Mouse (Mus musculus) kidney, postnatal 0 days (tissue): ENCODE results near the gene Gm42957. TPM values are rescaled to one million over a fixed set of nuclear protein-coding genes. Genes with fewer than 3 reads are reported as not detected.
A peak's percentile ranks its signal among the peaks of the same experiment; 100 is the strongest.

Experiments used
- ATAC-seq: fragments of 200-750 bp; cut with Nextera tagmentation; replicated peaks from 2 replicates; pipeline ENCODE4 v1.8.0; 2017; ENCODE audit warnings: low read depth, moderate number of reproducible peaks, moderate TSS enrichment, moderate library complexity; ENCODE audit not compliant: low FRiP score
- DNase-seq: peaks from one replicate; pipeline ENCODE4 v3.0.0-alpha.2; 2016; ENCODE audit warnings: low spot score
- H3K27ac ChIP-seq: fragments of 300-500 bp; sonication (generic); 2 replicates; pipeline ENCODE4 v1.5.1; 2014; ENCODE audit warnings: mild to moderate bottlenecking
- H3K27me3 ChIP-seq: fragments of 300-500 bp; sonication (generic); 2 replicates; pipeline ENCODE4 v1.6.1; 2014; ENCODE audit warnings: low read length, mixed read lengths; ENCODE audit not compliant: insufficient read depth
- H3K36me3 ChIP-seq: fragments of 300-500 bp; sonication (generic); 2 replicates; pipeline ENCODE4 v1.6.1; 2014; ENCODE audit warnings: low read length, mixed read lengths; ENCODE audit not compliant: insufficient read depth
- H3K4me1 ChIP-seq: fragments of 300-500 bp; sonication (generic); replicated peaks from 2 replicates; pipeline ENCODE4 v1.6.1; 2014; ENCODE audit warnings: antibody characterized with exemption, low read length, mixed read lengths; ENCODE audit not compliant: insufficient read depth
- H3K4me2 ChIP-seq: fragments of 300-500 bp; sonication (generic); 2 replicates; pipeline ENCODE4 v1.6.1; 2014; ENCODE audit warnings: mild to moderate bottlenecking, low read length, moderate library complexity, mixed read lengths
- H3K4me3 ChIP-seq: fragments of 300-500 bp; sonication (generic); replicated peaks from 2 replicates; pipeline ENCODE4 v1.5.1; 2014; ENCODE audit warnings: low read depth, low read length
- H3K9ac ChIP-seq: fragments of 300-500 bp; sonication (generic); 2 replicates; pipeline ENCODE4 v1.6.1; 2014; ENCODE audit warnings: low read depth, low read length
- H3K9me3 ChIP-seq: fragments of 300-500 bp; sonication (generic); replicated peaks from 2 replicates; pipeline ENCODE4 v1.6.1; 2016; ENCODE audit warnings: low read length, inconsistent platforms, mixed read lengths
- CTCF ChIP-seq: IDR thresholded peaks from 2 replicates; pipeline ENCODE4 v1.5.1; 2016; ENCODE audit warnings: antibody characterized with exemption, low read depth, mild to moderate bottlenecking, moderate library complexity
- WGBS: fragments of 180-500 bp; shearing (Covaris S2); extraction: QIAGEN DNeasy Blood & Tissue Kit; methylation state at CpG from one replicate; pipeline ENCODE4 v1.1.7; 2014; 5-methylcytosine and 5-hydroxymethylcytosine counted together
- polyA plus RNA-seq: library from polyadenylated mRNA; unstranded; fragments of >200 nt; fragmentation: Nextera tagmentation; extraction: Ambion mirVana; gene quantifications from 2 replicates; pipeline ENCODE4 v1.2.1, GENCODE M21; 2015

Gene Gm42957
- polyA plus RNA-seq = 0.06 TPM in 1 of 2 replicates, not detected in the other

DNA sequence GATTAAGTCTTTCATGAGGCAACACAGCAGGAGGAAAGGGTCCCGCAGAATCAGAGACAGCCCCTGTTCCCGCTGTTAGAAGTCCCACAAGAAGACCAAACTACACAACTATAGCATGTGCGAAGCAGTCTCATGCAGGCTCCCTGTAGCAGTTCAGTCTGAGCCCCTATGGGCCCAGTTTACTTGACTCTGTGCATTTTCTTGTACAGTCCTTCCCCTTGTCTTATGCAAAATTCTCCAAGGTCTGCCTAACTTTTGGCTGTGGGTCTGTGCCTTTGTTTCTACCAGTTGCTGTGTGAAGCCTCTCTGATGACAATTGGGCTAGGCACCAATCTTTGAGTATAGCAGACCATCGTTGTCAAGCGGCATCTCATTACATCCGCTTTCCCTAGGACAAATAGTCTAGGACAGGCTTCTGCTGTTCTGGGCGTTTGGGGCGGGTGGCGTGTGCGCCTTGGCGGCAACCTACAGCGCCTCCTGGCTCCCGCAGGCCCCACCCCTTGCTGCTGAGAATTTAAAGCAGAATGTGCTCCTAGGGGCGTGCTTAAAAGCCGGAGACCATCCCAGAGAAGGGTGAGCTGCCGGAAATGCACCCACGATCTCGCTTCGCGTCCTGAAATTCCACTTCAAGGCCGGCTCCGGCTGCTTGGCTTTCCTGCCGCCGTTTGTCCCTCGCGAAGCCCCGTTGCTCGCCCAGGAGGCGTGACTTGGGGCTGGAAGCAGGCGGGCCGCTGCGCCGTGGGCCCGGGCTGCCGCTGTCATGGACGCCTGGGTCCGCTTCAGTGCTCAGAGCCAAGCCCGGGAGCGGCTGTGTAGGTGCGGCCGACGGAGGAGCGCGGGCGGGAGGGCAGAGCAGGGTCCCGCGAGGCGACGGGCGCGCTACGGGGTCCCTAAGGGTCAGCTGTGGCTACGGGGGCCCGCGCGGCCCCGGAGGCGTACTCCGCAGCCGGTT is at the start of gene Gm42957, which contains the start of gene Pex11b:
Gene Gm42957, plus strand, starts transcription at position 547 of the 952 bp plus-strand sequence.
Gene Pex11b, plus strand, starts transcription at position 449 of the 952 bp plus-strand sequence.
- H3K36me3 ChIP-seq = peaks cover 17% of the 10 kb centered on the region
- DNase-seq = peak; percentile 96
- H3K9me3 ChIP-seq = no peaks in the 10 kb centered on the region
- no peaks in the 10 kb centered on the region for H3K27me3 ChIP-seq
- H3K4me1 ChIP-seq = peaks cover 7% of the 10 kb centered on the region
- peak within 1 kb of the TSS; percentile 93 for H3K9ac ChIP-seq
- peak; percentile 70 for TF ChIP-seq CTCF
- WGBS = 2% methylated on average over 60 of the region's 60 CpGs
- H3K4me3 ChIP-seq = peak within 1 kb of the TSS; percentile 85
- peak within 1 kb of the TSS; percentile 88 for H3K4me2 ChIP-seq
- peak; percentile 89 for ATAC-seq
- H3K27ac ChIP-seq = peak within 1 kb of the TSS; percentile 85

DNA sequence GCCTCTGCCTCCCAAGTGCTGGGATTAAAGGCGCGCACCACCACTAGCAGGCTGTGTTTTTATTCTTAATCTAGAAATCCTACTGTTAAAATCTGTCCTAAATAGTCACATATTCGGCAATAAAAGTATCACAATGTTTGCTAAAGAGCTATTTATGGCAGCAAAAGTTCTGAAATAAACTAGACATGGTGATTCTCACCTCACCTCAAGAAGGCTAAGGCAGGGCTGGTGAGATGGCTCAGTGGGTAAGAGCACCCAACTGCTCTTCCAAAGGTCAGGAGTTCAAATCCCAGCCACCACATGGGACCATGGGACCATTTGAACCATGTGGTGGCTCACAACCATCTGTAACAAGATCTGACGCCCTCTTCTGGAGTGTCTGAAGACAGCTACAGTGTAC is 44.6 kb upstream of the Gm42957 start:
- Histone ChIP-seq H3K36me3 (no peaks in the 10 kb centered on the region), H3K4me2 (no peak overlapping the region), H3K9ac (no peak overlapping the region), H3K27me3 (0 out of 2 replicates have a peak, but pooled peaks cover 2% of the 10 kb centered on the region), H3K4me1 (no peaks in the 10 kb centered on the region), H3K27ac (no peak overlapping the region), H3K4me3 (no peak overlapping the region), H3K9me3 (no peaks in the 10 kb centered on the region)
- no peak for TF ChIP-seq CTCF
- WGBS = 82% methylated on average over 4 of the region's 4 CpGs
- no peak for ATAC-seq
- no peak for DNase-seq

DNA sequence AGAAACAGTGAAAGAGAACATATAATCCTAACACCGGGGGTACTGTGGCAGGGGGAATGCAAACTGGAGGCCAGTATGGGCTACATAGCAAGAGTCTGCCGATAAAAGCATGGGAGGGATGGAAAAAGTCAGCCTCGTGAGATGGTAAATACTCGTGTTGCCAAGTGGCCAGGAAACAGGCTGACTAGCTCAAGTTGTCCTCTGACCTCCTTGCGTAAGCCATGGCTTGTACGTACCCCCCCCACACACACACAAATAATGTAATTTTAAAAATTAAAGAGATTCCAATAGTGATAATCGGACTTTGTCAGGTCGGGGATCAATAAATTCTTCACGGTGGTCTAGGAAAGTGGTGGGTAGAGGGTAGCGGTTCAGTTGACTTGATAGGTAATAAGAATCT is 41.9 kb upstream of the Gm42957 start:
- no peak overlapping the region for H3K27ac ChIP-seq
- H3K9me3 ChIP-seq = no peaks in the 10 kb centered on the region
- peak overlapping the region; percentile 77 for H3K9ac ChIP-seq
- H3K4me3 ChIP-seq = peak overlapping the region; percentile 76
- TF ChIP-seq CTCF = no peak
- DNase-seq (peak; percentile 60), ATAC-seq (no peak)
- no peaks in the 10 kb centered on the region for H3K36me3 ChIP-seq
- peak overlapping the region; percentile 75 for H3K4me2 ChIP-seq
- 0 out of 2 replicates have a peak, but pooled peaks cover 5% of the 10 kb centered on the region for H3K27me3 ChIP-seq
- peaks cover 19% of the 10 kb centered on the region for H3K4me1 ChIP-seq
- 1% methylated on average over 10 of the region's 10 CpGs for WGBS

DNA sequence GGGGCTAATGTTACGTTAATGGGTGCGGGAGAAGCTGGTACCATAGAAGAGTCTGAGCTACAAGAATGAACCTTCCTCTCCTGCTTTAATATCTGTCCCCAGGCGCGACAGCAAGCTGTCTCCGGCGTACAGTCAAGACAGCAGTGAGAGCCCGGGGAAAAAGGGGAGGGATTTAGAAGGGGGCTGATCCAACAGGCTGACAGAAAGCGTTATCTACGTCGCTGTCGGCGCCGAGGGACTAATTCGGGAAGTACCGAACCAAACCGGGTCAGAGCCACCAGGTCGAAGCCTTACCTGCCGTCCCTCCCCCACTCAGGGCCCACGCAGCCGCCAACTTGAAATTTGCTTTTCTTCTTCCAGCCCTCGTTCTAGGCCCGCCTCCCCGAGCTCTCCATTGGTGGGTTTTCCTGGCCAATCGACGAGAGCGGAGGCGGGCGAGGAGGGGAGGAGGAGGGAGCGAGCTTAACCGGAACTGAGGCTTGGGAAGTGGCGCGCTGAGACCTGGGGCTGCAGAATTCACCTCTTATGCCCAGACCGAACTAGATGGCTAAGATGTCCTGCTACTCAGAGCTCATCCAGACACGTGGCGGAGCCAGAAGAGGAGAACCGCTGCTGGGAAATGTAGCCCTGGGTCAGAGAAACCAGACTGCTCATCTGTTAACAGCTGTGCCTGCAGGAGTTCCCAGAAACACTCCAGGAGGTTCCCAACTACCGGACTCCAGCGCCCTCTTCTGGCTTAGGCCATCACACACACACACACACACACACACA is 41.3 kb upstream of the Gm42957 start, which contains the start of gene Polr3gl:
Gene Polr3gl, minus strand, starts transcription at position 392 of the 771 bp plus-strand sequence.
- H3K27me3 ChIP-seq = 0 out of 2 replicates have a peak, but pooled peaks cover 5% of the 10 kb centered on the region
- H3K27ac ChIP-seq = peak within 1 kb of the TSS; percentile 76; the same call in 1 of the 2 replicates
- DNase-seq = peak; percentile 98
- H3K9me3 ChIP-seq = no peaks in the 10 kb centered on the region
- peaks cover 19% of the 10 kb centered on the region for H3K4me1 ChIP-seq
- peak within 1 kb of the TSS; percentile 76 for H3K4me3 ChIP-seq
- TF ChIP-seq CTCF = peak; percentile 40; the same call in 1 of the 2 replicates
- peak within 1 kb of the TSS; percentile 75 for H3K4me2 ChIP-seq
- H3K9ac ChIP-seq = peak within 1 kb of the TSS; percentile 77
- H3K36me3 ChIP-seq = no peaks in the 10 kb centered on the region
- ATAC-seq = peak; percentile 91
- WGBS = under 1% methylated on average over 37 of the region's 38 CpGs

DNA sequence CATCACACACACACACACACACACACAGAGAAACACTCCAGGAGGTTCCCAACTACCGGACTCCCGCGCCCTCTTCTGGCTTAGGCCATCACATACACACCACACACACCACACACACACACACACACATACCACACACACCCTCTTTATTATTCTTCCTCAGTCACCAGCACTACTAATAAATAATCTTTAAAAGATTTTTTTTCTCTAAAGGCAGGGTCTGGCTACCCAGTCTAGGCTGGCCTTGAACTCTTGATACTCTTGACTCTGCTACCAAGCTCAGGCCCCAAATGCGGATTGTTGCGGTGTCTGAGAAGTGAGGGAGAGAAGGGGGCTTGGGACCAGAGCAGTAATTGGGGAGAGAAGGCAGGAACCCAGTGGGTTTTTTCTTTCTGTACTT is 40.4 kb upstream of the Gm42957 start:
- no peak for DNase-seq
- 79% methylated on average over 5 of the region's 5 CpGs for WGBS
- TF ChIP-seq CTCF = no peak
- Histone ChIP-seq H3K36me3 (no peaks in the 10 kb centered on the region), H3K9ac (no peak overlapping the region), H3K4me2 (no peak overlapping the region), H3K4me3 (no peak overlapping the region), H3K27me3 (0 out of 2 replicates have a peak, but pooled peaks cover 5% of the 10 kb centered on the region), H3K4me1 (peaks cover 19% of the 10 kb centered on the region), H3K9me3 (no peaks in the 10 kb centered on the region), H3K27ac (no peak overlapping the region)
- ATAC-seq = no peak

DNA sequence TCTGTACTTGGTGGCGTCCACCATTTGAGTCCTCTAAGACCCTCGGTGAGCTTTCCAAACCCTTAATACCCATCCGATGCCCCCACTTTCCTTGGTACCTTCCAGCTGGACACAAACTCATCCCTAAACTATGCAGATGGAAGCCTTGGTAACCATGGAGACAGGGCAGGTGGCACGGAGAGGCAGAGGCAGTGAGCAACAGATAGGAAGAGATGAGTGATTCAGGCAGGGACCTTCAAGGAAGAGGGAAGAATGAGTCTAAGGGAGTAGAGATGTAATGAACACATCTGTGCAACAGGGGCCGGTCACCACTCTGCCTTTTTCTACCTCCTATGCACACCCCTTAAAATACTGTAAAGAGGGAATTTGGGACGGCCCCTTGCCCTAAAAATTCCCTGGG is 39.6 kb upstream of the Gm42957 start:
- no peak overlapping the region for H3K9ac ChIP-seq
- 30% methylated on average over 6 of the region's 6 CpGs for WGBS

More for the DNA sequence above, 39.6 kb upstream of the Gm42957 start:
- ATAC-seq = no peak
- H3K36me3 ChIP-seq = no peaks in the 10 kb centered on the region
- TF ChIP-seq CTCF = no peak
- H3K4me2 ChIP-seq = peak overlapping the region; percentile 84
- no peak overlapping the region for H3K27ac ChIP-seq
- peaks cover 19% of the 10 kb centered on the region for H3K4me1 ChIP-seq
- 0 out of 2 replicates have a peak, but pooled peaks cover 5% of the 10 kb centered on the region for H3K27me3 ChIP-seq
- no peaks in the 10 kb centered on the region for H3K9me3 ChIP-seq
- no peak for DNase-seq
- no peak overlapping the region; the same call in 1 of the 2 replicates for H3K4me3 ChIP-seq
